Mouse (Mus musculus): ENCODE results near the gene Slc23a4. TPM values are rescaled to one million over a fixed set of nuclear protein-coding genes. Genes with fewer than 3 reads are reported as not detected.

The Slc23a4 gene
- polyA plus RNA-seq, 1 experiment from 2014 or later, result 0.20 TPM

Other genes with a start within 250 kb of the Slc23a4 start
- 2.8 and 3.3 TPM in 2 replicates for gene Agbl3, start 208.0 kb downstream of the Slc23a4 start, polyA plus RNA-seq (2016; fragmentation: Nextera tagmentation; extraction: Ambion mirVana)
- 1.8 and 1.9 TPM in 2 replicates for gene Tmem140, start 125.3 kb downstream of the Slc23a4 start, polyA plus RNA-seq (2016; fragmentation: Nextera tagmentation; extraction: Ambion mirVana)
- gene Cyren, start 110.3 kb downstream of the Slc23a4 start, polyA plus RNA-seq (2016; fragmentation: Nextera tagmentation; extraction: Ambion mirVana), result 18.9 and 19.2 TPM in 2 replicates
- gene Wdr91, start 77.5 kb downstream of the Slc23a4 start, polyA plus RNA-seq (2016; fragmentation: Nextera tagmentation; extraction: Ambion mirVana), result 11.9 and 13.2 TPM in 2 replicates
- gene Stra8, start 68.2 kb downstream of the Slc23a4 start, polyA plus RNA-seq (2016; fragmentation: Nextera tagmentation; extraction: Ambion mirVana), result 0.12 TPM in 1 of 2 replicates, not detected in the other
- gene Cnot4, start 145.3 kb upstream of the Slc23a4 start, polyA plus RNA-seq (2016; fragmentation: Nextera tagmentation; extraction: Ambion mirVana), result 29.1 and 30.1 TPM in 2 replicates
- gene Nup205, start 189.0 kb upstream of the Slc23a4 start, polyA plus RNA-seq (2016; fragmentation: Nextera tagmentation; extraction: Ambion mirVana), result 55.4 and 58.6 TPM in 2 replicates